Mouse (Mus musculus): ENCODE data around the gene Duxf3. TPM values are rescaled to one million over a fixed set of nuclear protein-coding genes. Genes with fewer than 3 reads are reported as not detected.

Gene Duxf3
- polyA plus RNA-seq, 1 experiment = not detected

DNA sequence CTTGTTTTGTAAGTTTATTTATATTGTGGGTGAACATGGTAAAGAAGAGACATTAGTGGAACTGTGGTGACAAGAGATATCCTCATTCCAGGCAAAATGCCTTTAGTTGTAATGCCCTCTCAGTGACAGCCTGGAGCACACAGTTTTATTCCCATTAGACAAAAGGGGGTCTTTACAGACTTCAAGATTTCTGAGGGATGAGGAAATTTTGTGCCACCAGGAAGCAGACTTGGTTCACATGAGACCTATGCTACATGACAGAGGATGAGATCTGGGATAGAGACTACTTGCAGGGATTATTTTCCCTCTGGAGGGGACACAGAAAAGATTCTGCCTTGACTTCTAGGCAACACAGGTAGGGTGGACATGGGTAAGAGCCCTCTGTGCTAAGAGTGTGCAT is 18.0 kb downstream of the Duxf3 start:
- DNase-seq (ENCODE audit: low read depth in 1 of 2, low spot score in 2 of 2) = no peak
- Histone ChIP-seq H3K4me1 (ENCODE audit: control insufficient read depth, insufficient read depth, insufficient read length) (no peaks in the 10 kb centered on the region), H3K27me3 (ENCODE audit: control insufficient read depth, insufficient read depth, low read length) (no peaks in the 10 kb centered on the region; the same call in 1 of the 2 replicates), H3K27ac (ENCODE audit: insufficient read depth, low read length) (no peak overlapping the region), H3K4me3 (ENCODE audit: extremely low read depth, insufficient read depth, insufficient read length) (no peak overlapping the region), H3K36me3 (ENCODE audit: control insufficient read depth, insufficient read depth, low read length) (no peaks in the 10 kb centered on the region)
- TF ChIP-seq CTCF (IDR thresholded peaks at IDR 0.05; ENCODE audit: extremely low read depth, insufficient read depth, insufficient read length, insufficient replicate concordance) (no peak), POLR2A (IDR thresholded peaks at IDR 0.05; ENCODE audit: low read depth, low read length) (no peak)

DNA sequence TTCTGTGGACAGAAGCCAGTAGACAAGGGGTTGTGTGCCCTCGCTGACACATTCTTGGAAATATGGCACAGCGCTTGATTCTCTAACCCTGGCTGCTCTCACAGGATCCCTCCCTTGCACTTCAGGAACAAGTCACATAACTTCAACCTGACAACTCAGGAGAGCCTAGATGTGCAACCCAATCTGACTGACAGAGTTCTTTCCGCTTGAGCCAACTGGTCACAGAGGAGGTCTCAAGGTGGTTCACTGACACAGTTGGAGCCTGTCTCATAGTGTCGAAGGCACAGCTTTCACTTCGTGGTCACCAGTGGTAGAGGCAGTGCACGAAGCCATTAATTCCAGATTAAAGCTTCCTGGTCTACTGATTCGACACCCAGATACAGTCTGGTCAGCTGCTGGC is 20.2 kb downstream of the Duxf3 start:
- WGBS = 76% methylated on average over 7 of the region's 7 CpGs
- Histone ChIP-seq H3K4me3 (ENCODE audit: extremely low read depth, insufficient read depth, insufficient read length) (no peak overlapping the region), H3K27me3 (ENCODE audit: control insufficient read depth, insufficient read depth, low read length) (no peaks in the 10 kb centered on the region; the same call in 1 of the 2 replicates), H3K27ac (ENCODE audit: insufficient read depth, low read length) (no peak overlapping the region), H3K4me1 (ENCODE audit: control insufficient read depth, insufficient read depth, insufficient read length) (no peaks in the 10 kb centered on the region), H3K36me3 (ENCODE audit: control insufficient read depth, insufficient read depth, low read length) (no peaks in the 10 kb centered on the region)
- DNase-seq (ENCODE audit: low read depth in 1 of 2, low spot score in 2 of 2) = no peak
- TF ChIP-seq POLR2A (IDR thresholded peaks at IDR 0.05; ENCODE audit: low read depth, low read length) (no peak), CTCF (IDR thresholded peaks at IDR 0.05; ENCODE audit: extremely low read depth, insufficient read depth, insufficient read length, insufficient replicate concordance) (no peak)

DNA sequence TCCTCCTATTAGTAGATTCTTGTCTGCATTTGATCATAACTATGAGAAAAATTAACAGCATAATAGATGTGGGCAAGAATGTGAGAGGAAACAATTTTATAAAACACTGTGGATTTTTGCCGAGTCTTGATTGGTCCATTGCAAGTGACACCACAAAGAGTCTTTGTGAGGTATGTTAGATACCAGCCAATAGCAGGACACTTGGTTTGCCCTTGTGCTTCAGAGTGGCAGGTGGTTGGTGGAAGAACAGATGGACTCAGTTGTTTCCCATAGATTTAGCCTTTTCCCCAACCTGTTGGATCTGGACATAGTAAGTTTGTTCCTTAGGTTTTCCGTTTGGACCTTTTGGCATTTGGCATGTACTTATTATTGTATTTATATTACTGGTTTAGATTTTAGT is 21.3 kb downstream of the Duxf3 start:
- TF ChIP-seq POLR2A (IDR thresholded peaks at IDR 0.05; ENCODE audit: low read depth, low read length) (no peak), CTCF (IDR thresholded peaks at IDR 0.05; ENCODE audit: extremely low read depth, insufficient read depth, insufficient read length, insufficient replicate concordance) (no peak)
- no peaks in the 10 kb centered on the region for H3K4me1 ChIP-seq (ENCODE audit: control insufficient read depth, insufficient read depth, insufficient read length)

DNA sequence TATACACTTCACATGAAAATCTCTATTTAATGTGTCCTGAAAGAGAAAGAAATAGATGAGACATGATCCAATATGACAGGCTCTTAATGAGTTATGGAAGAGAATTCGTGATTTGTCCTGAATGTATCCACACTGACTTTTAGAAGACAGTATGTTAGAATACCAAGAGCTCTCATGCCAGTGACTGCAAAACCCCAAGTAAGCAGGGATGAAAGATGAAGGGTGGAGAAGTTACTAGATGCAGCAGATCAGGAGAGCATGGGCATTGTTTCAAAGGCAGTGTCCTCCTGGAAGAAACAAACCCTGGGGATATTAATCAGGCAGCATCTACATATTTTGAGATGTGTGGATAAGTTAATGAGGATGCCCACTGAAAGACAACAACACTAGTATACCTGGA is 22.0 kb downstream of the Duxf3 start:
- Histone ChIP-seq H3K4me3 (ENCODE audit: extremely low read depth, insufficient read depth, insufficient read length) (no peak overlapping the region), H3K36me3 (ENCODE audit: control insufficient read depth, insufficient read depth, low read length) (no peaks in the 10 kb centered on the region), H3K4me1 (ENCODE audit: control insufficient read depth, insufficient read depth, insufficient read length) (no peaks in the 10 kb centered on the region), H3K27me3 (ENCODE audit: control insufficient read depth, insufficient read depth, low read length) (no peaks in the 10 kb centered on the region; the same call in 1 of the 2 replicates), H3K27ac (ENCODE audit: insufficient read depth, low read length) (no peak overlapping the region)
- WGBS = 67% methylated on average over 1 of the region's 1 CpGs
- TF ChIP-seq POLR2A (IDR thresholded peaks at IDR 0.05; ENCODE audit: low read depth, low read length) (no peak), CTCF (IDR thresholded peaks at IDR 0.05; ENCODE audit: extremely low read depth, insufficient read depth, insufficient read length, insufficient replicate concordance) (no peak)
- no peak for DNase-seq (ENCODE audit: low read depth in 1 of 2, low spot score in 2 of 2)

More for the DNA sequence above, 21.3 kb downstream of the Duxf3 start:
- H3K4me3 ChIP-seq (ENCODE audit: extremely low read depth, insufficient read depth, insufficient read length) = no peak overlapping the region
- no peak overlapping the region for H3K27ac ChIP-seq (ENCODE audit: insufficient read depth, low read length)
- no peak for DNase-seq (ENCODE audit: low read depth in 1 of 2, low spot score in 2 of 2)
- WGBS = 93% methylated on average over 2 of the region's 2 CpGs
- H3K27me3 ChIP-seq (ENCODE audit: control insufficient read depth, insufficient read depth, low read length) = no peaks in the 10 kb centered on the region; the same call in 1 of the 2 replicates
- H3K36me3 ChIP-seq (ENCODE audit: control insufficient read depth, insufficient read depth, low read length) = no peaks in the 10 kb centered on the region

DNA sequence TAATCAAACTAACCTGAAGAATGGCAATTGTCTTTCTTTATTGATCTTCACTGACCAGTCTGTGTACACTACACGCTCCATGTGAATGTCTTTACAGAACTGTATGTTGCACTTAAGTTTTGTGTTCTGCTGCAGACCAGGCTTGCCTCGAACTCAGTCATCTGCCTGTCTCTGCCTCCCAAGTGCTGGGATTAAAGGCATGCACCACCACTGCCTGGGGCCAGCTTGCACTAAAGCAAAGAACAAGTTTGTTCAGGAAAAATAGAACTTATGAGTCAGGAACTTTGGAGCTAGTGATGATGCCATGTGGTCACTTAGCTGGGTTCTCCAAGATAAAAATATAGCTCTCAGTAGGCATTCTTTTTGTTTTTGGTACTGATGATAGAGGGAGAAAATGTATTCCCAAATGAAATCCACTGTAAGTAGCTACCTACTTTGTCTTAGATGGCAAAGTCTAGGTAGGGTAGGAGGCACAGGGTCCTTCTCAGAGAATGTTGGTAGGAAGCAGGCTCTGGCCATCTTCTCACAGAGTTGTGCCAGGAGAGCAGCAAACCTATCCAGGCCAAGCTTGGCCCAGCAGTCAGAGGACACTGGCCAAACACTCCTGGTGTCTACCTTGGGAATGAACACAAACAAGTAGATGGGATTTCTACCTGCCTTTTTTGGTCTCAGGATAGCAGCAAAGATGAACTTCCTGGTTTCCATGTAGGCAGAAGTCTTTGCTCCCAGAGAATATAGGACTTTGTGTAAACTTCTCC is 22.6 kb downstream of the Duxf3 start:
- Histone ChIP-seq H3K4me3 (ENCODE audit: extremely low read depth, insufficient read depth, insufficient read length) (no peak overlapping the region), H3K4me1 (ENCODE audit: control insufficient read depth, insufficient read depth, insufficient read length) (no peaks in the 10 kb centered on the region), H3K27me3 (ENCODE audit: control insufficient read depth, insufficient read depth, low read length) (no peaks in the 10 kb centered on the region), H3K27ac (ENCODE audit: insufficient read depth, low read length) (no peak overlapping the region), H3K36me3 (ENCODE audit: control insufficient read depth, insufficient read depth, low read length) (no peaks in the 10 kb centered on the region)
- 71% methylated on average over 2 of the region's 2 CpGs for WGBS
- TF ChIP-seq POLR2A (IDR thresholded peaks at IDR 0.05; ENCODE audit: low read depth, low read length) = no peak
- no peak for TF ChIP-seq CTCF (IDR thresholded peaks at IDR 0.05; ENCODE audit: extremely low read depth, insufficient read depth, insufficient read length, insufficient replicate concordance)
- no peak for DNase-seq (ENCODE audit: low read depth in 1 of 2, low spot score in 2 of 2)

DNA sequence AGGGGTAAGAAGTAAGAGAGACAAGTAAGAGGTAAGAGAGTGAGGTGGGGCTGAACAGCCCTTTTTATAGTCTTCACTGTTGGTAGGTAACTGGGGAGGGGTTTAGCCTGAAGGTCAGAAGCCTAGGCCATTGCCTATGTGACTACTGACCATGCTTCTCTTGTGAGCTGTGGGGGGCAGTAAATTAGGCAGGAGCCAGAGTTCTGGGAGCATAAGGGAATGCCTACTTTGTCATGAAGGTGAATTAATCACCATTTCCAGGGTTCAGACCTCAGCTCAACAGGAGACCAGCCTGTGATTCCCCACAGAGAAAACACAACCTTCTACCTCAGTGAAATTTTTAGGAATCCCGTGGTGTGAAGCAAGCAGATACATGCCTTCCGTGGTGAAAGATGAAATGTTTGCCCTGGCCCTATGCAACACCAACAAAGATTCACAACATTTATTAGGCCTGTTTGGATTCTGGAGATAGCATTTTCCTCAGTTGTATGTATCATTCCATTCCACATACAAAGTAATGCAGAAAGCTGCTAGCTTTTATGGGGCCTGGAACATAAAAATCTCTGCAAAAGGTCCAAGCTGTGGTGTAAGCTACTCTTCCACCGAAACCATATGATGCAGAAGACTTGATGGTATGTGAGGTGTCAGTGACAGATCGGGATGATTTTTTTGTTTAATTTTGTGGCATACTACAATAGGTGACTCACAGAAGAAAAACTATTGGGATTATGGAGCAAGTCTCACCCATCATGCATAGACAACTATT is 25.7 kb downstream of the Duxf3 start:
- Histone ChIP-seq H3K4me3 (ENCODE audit: extremely low read depth, insufficient read depth, insufficient read length) (no peak overlapping the region), H3K4me1 (ENCODE audit: control insufficient read depth, insufficient read depth, insufficient read length) (no peaks in the 10 kb centered on the region), H3K27ac (ENCODE audit: insufficient read depth, low read length) (no peak overlapping the region), H3K27me3 (ENCODE audit: control insufficient read depth, insufficient read depth, low read length) (no peaks in the 10 kb centered on the region), H3K36me3 (ENCODE audit: control insufficient read depth, insufficient read depth, low read length) (no peaks in the 10 kb centered on the region)
- WGBS = 83% methylated on average over 4 of the region's 4 CpGs
- DNase-seq (ENCODE audit: low read depth in 1 of 2, low spot score in 2 of 2) = no peak
- TF ChIP-seq POLR2A (IDR thresholded peaks at IDR 0.05; ENCODE audit: low read depth, low read length) = no peak
- TF ChIP-seq CTCF (IDR thresholded peaks at IDR 0.05; ENCODE audit: extremely low read depth, insufficient read depth, insufficient read length, insufficient replicate concordance) = no peak

DNA sequence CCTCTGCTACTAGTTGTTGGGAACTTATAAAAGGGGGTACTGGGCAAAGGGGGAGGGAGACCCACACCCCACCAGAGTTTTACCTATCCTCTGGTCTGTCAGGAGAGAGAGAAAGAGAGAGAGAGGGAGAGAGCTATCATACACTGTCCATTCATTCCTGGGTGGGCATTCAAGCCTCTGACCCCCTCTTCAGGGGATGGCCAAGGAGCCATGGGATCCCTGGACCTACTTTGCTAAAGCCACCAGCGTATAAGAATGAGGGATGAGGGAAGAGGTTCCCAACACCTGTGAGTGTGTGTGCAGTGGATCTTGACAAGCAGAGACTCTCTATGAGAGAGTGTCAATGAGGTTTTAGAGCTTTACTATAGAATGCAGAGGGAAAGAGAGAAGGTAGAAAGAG is 26.5 kb downstream of the Duxf3 start:
- Histone ChIP-seq H3K4me1 (ENCODE audit: control insufficient read depth, insufficient read depth, insufficient read length) (no peaks in the 10 kb centered on the region), H3K4me3 (ENCODE audit: extremely low read depth, insufficient read depth, insufficient read length) (no peak overlapping the region), H3K27ac (ENCODE audit: insufficient read depth, low read length) (no peak overlapping the region), H3K27me3 (ENCODE audit: control insufficient read depth, insufficient read depth, low read length) (no peaks in the 10 kb centered on the region), H3K36me3 (ENCODE audit: control insufficient read depth, insufficient read depth, low read length) (no peaks in the 10 kb centered on the region)
- WGBS = 46% methylated on average over 1 of the region's 1 CpGs
- TF ChIP-seq CTCF (IDR thresholded peaks at IDR 0.05; ENCODE audit: extremely low read depth, insufficient read depth, insufficient read length, insufficient replicate concordance) (no peak), POLR2A (IDR thresholded peaks at IDR 0.05; ENCODE audit: low read depth, low read length) (no peak)
- DNase-seq (ENCODE audit: low read depth in 1 of 2, low spot score in 2 of 2) = no peak

Other genes with a start within 250 kb of the Duxf3 start
- not detected in 2 replicates for gene AW822073, start 7.7 kb downstream of the Duxf3 start, polyA plus RNA-seq (2012; rRNA removed)
- gene Gm4981, start 4.0 kb upstream of the Duxf3 start, polyA plus RNA-seq (2012; rRNA removed) = not detected in 2 replicates
- 3.7 and 4.6 TPM in 2 replicates for gene Gcc2, start 22.8 kb upstream of the Duxf3 start, polyA plus RNA-seq (2012; rRNA removed)
- gene Lims1, start 90.8 kb upstream of the Duxf3 start, polyA plus RNA-seq (2012; rRNA removed) = 11.4 and 15.7 TPM in 2 replicates
- 2.5 and 2.6 TPM in 2 replicates for gene Ranbp2, start 214.2 kb upstream of the Duxf3 start, polyA plus RNA-seq (2012; rRNA removed)

Data from spleen, adult 2 months (tissue).